Mouse (Mus musculus) brain, adult 2 months (tissue): ENCODE measurements around the gene Izumo1.

Experiments used
- DNase-seq: peaks from one replicate; pipeline ENCODE4 v3.0.0; 2011; ENCODE audit warnings: low read depth, low spot score

The Izumo1 gene

GRCm38 (mm10) chr7:45618316-45618715 lies 3.3 kb upstream of the Izumo1 start:
- no peak for DNase-seq

GRCm38 (mm10) chr7:45619592-45619991 lies 2.0 kb upstream of the Izumo1 start:
- no peak for DNase-seq

- DNase-seq = no peak
These were observed 1.9 kb downstream of the Izumo1 start for GRCm38 (mm10) chr7:45623507-45623906.

GRCm38 (mm10) chr7:45624718-45625117 lies 3.1 kb downstream of the Izumo1 start:
- DNase-seq = no peak

- no peak for DNase-seq
These were observed 3.9 kb downstream of the Izumo1 start for GRCm38 (mm10) chr7:45625481-45625880.

- no peak for DNase-seq
These were observed 5.0 kb downstream of the Izumo1 start for GRCm38 (mm10) chr7:45626571-45627076.

GRCm38 (mm10) chr7:45627261-45627660 lies 5.7 kb downstream of the Izumo1 start, which contains the start of gene Rasip1:
Gene Rasip1, plus strand, starts transcription at chr7:45627488.
- DNase-seq = no peak

- peak; percentile 97 for DNase-seq
These were observed 7.0 kb downstream of the Izumo1 start for GRCm38 (mm10) chr7:45628364-45629294.

- DNase-seq = no peak
These were observed 8.7 kb downstream of the Izumo1 start for GRCm38 (mm10) chr7:45630064-45630907.

- peak; percentile 82 for DNase-seq
These were observed 10.9 kb downstream of the Izumo1 start for GRCm38 (mm10) chr7:45632499-45632898.

- no peak for DNase-seq
These were observed 13.5 kb downstream of the Izumo1 start for GRCm38 (mm10) chr7:45634946-45635681.

- no peak for DNase-seq
These were observed 14.4 kb downstream of the Izumo1 start for GRCm38 (mm10) chr7:45635711-45636688.

GRCm38 (mm10) chr7:45637710-45638109 lies 16.1 kb downstream of the Izumo1 start:
- DNase-seq = no peak

GRCm38 (mm10) chr7:45638623-45639401 lies 17.2 kb downstream of the Izumo1 start:
- peak; percentile 100 for DNase-seq

GRCm38 (mm10) chr7:45639561-45640027 lies 18.0 kb downstream of the Izumo1 start, which contains the start of gene Mamstr:
Gene Mamstr, plus strand, starts transcription at chr7:45639977.
- no peak for DNase-seq

- no peak for DNase-seq
These were observed 18.8 kb downstream of the Izumo1 start for GRCm38 (mm10) chr7:45640191-45640957.

- DNase-seq = peak; percentile 69
These were observed 19.9 kb downstream of the Izumo1 start for GRCm38 (mm10) chr7:45641391-45642040.

- peak; percentile 55 for DNase-seq
These were observed 20.5 kb downstream of the Izumo1 start for GRCm38 (mm10) chr7:45642083-45642482.
